Mouse (Mus musculus): Measurements from ENCODE around the gene Fermt1. TPM values are rescaled to one million over a fixed set of nuclear protein-coding genes. Genes with fewer than 3 reads are reported as not detected.

Fermt1 gene
- polyA plus RNA-seq, 1 experiment from 2014 or later, result 7.2 TPM

GRCm38 (mm10) chr2:132946976-132947375 is 1.3 kb upstream of the Fermt1 start:
- DNase-seq (ENCODE audit: low spot score) (no peak), ATAC-seq (ENCODE audit: low read depth) (no peak)
- H3K9ac ChIP-seq (ENCODE audit: low read depth, low read length), result no peak overlapping the region
- no peak overlapping the region for H3K27ac ChIP-seq (replicated peaks; ENCODE audit: low read depth, low read length)
- 65% methylated on average over 6 of the region's 6 CpGs for WGBS
- H3K9me3 ChIP-seq (ENCODE audit: control insufficient read depth, low read length), result no peaks in the 10 kb centered on the region
- H3K4me2 ChIP-seq (ENCODE audit: low read depth, low read length), result no peak overlapping the region
- H3K4me3 ChIP-seq (ENCODE audit: low read depth, low read length), result no peak overlapping the region
- 0 out of 2 replicates have a peak, but pooled peaks cover 5% of the 10 kb centered on the region for H3K4me1 ChIP-seq (ENCODE audit: control insufficient read depth, insufficient read depth, low read length)
- H3K27me3 ChIP-seq (replicated peaks; ENCODE audit: control insufficient read depth, insufficient read depth, low read length), result peaks cover 52% of the 10 kb centered on the region
- H3K36me3 ChIP-seq (ENCODE audit: control insufficient read depth, insufficient read depth, low read length), result no peaks in the 10 kb centered on the region

- no peak for ATAC-seq (ENCODE audit: low read depth)
- peaks cover 52% of the 10 kb centered on the region for H3K27me3 ChIP-seq (replicated peaks; ENCODE audit: control insufficient read depth, insufficient read depth, low read length)
- H3K9ac ChIP-seq (ENCODE audit: low read depth, low read length), result peak overlapping the region; percentile 56
Observed at GRCm38 (mm10) chr2:132944711-132945325, 888 bp downstream of the Fermt1 start.

GRCm38 (mm10) chr2:132943997-132944396 is 1.7 kb downstream of the Fermt1 start:
- ATAC-seq (ENCODE audit: low read depth), result no peak
- 0 out of 2 replicates have a peak, but pooled peaks cover 5% of the 10 kb centered on the region for H3K4me1 ChIP-seq (ENCODE audit: control insufficient read depth, insufficient read depth, low read length)
- H3K27me3 ChIP-seq (replicated peaks; ENCODE audit: control insufficient read depth, insufficient read depth, low read length), result peaks cover 52% of the 10 kb centered on the region

More at GRCm38 (mm10) chr2:132944711-132945325, 888 bp downstream of the Fermt1 start:
- peak overlapping the region; percentile 61 for H3K27ac ChIP-seq (replicated peaks; ENCODE audit: low read depth, low read length)
- peak overlapping the region; percentile 42 for H3K4me3 ChIP-seq (ENCODE audit: low read depth, low read length)
- 0 out of 2 replicates have a peak, but pooled peaks cover 5% of the 10 kb centered on the region for H3K4me1 ChIP-seq (ENCODE audit: control insufficient read depth, insufficient read depth, low read length)
- no peaks in the 10 kb centered on the region for H3K9me3 ChIP-seq (ENCODE audit: control insufficient read depth, low read length)
- H3K4me2 ChIP-seq (ENCODE audit: low read depth, low read length), result peak overlapping the region; percentile 55
- peak; percentile 72 for DNase-seq (ENCODE audit: low spot score)
- 4% methylated on average over 24 of the region's 24 CpGs for WGBS
- H3K36me3 ChIP-seq (ENCODE audit: control insufficient read depth, insufficient read depth, low read length), result no peaks in the 10 kb centered on the region

GRCm38 (mm10) chr2:132943596-132943995 is 2.1 kb downstream of the Fermt1 start:
- 50% methylated on average over 9 of the region's 9 CpGs for WGBS
- no peak overlapping the region for H3K27ac ChIP-seq (replicated peaks; ENCODE audit: low read depth, low read length)
- 0 out of 2 replicates have a peak, but pooled peaks cover 5% of the 10 kb centered on the region for H3K4me1 ChIP-seq (ENCODE audit: control insufficient read depth, insufficient read depth, low read length)
- peaks cover 52% of the 10 kb centered on the region for H3K27me3 ChIP-seq (replicated peaks; ENCODE audit: control insufficient read depth, insufficient read depth, low read length)
- DNase-seq (ENCODE audit: low spot score) (no peak), ATAC-seq (ENCODE audit: low read depth) (no peak)
- H3K9ac ChIP-seq (ENCODE audit: low read depth, low read length), result no peak overlapping the region
- H3K4me3 ChIP-seq (ENCODE audit: low read depth, low read length), result peak overlapping the region; percentile 10; the same call in 1 of the 2 replicates
- H3K36me3 ChIP-seq (ENCODE audit: control insufficient read depth, insufficient read depth, low read length), result no peaks in the 10 kb centered on the region
- no peaks in the 10 kb centered on the region for H3K9me3 ChIP-seq (ENCODE audit: control insufficient read depth, low read length)
- H3K4me2 ChIP-seq (ENCODE audit: low read depth, low read length), result no peak overlapping the region; the same call in 1 of the 2 replicates

More at GRCm38 (mm10) chr2:132943997-132944396, 1.7 kb downstream of the Fermt1 start:
- H3K4me2 ChIP-seq (ENCODE audit: low read depth, low read length), result no peak overlapping the region; the same call in 1 of the 2 replicates
- no peak for DNase-seq (ENCODE audit: low spot score)
- no peak overlapping the region for H3K9ac ChIP-seq (ENCODE audit: low read depth, low read length)
- H3K9me3 ChIP-seq (ENCODE audit: control insufficient read depth, low read length), result no peaks in the 10 kb centered on the region
- no peak overlapping the region for H3K27ac ChIP-seq (replicated peaks; ENCODE audit: low read depth, low read length)
- 32% methylated on average over 13 of the region's 13 CpGs for WGBS
- no peaks in the 10 kb centered on the region for H3K36me3 ChIP-seq (ENCODE audit: control insufficient read depth, insufficient read depth, low read length)
- H3K4me3 ChIP-seq (ENCODE audit: low read depth, low read length), result peak overlapping the region; percentile 10; the same call in 1 of the 2 replicates

GRCm38 (mm10) chr2:132939056-132939455 is 6.7 kb downstream of the Fermt1 start:
- Histone ChIP-seq H3K9ac (ENCODE audit: low read depth, low read length) (no peak overlapping the region), H3K9me3 (ENCODE audit: control insufficient read depth, low read length) (no peaks in the 10 kb centered on the region), H3K4me2 (ENCODE audit: low read depth, low read length) (no peak overlapping the region), H3K36me3 (ENCODE audit: control insufficient read depth, insufficient read depth, low read length) (no peaks in the 10 kb centered on the region), H3K4me1 (ENCODE audit: control insufficient read depth, insufficient read depth, low read length) (no peaks in the 10 kb centered on the region), H3K27ac (replicated peaks; ENCODE audit: low read depth, low read length) (no peak overlapping the region), H3K4me3 (ENCODE audit: low read depth, low read length) (no peak overlapping the region), H3K27me3 (replicated peaks; ENCODE audit: control insufficient read depth, insufficient read depth, low read length) (peaks cover 14% of the 10 kb centered on the region)
- 90% methylated on average over 14 of the region's 14 CpGs for WGBS
- DNase-seq (ENCODE audit: low spot score) (no peak), ATAC-seq (ENCODE audit: low read depth) (no peak)

- Histone ChIP-seq H3K36me3 (ENCODE audit: control insufficient read depth, insufficient read depth, low read length) (no peaks in the 10 kb centered on the region), H3K4me3 (ENCODE audit: low read depth, low read length) (no peak overlapping the region), H3K4me2 (ENCODE audit: low read depth, low read length) (no peak overlapping the region), H3K4me1 (ENCODE audit: control insufficient read depth, insufficient read depth, low read length) (no peaks in the 10 kb centered on the region), H3K9ac (ENCODE audit: low read depth, low read length) (no peak overlapping the region), H3K9me3 (ENCODE audit: control insufficient read depth, low read length) (no peaks in the 10 kb centered on the region), H3K27me3 (replicated peaks; ENCODE audit: control insufficient read depth, insufficient read depth, low read length) (no peaks in the 10 kb centered on the region), H3K27ac (replicated peaks; ENCODE audit: low read depth, low read length) (no peak overlapping the region)
- ATAC-seq (ENCODE audit: low read depth) (no peak), DNase-seq (ENCODE audit: low spot score) (no peak)
- WGBS, result 74% methylated on average over 4 of the region's 4 CpGs
Observed at GRCm38 (mm10) chr2:132936176-132936575, 9.5 kb downstream of the Fermt1 start.

GRCm38 (mm10) chr2:132934711-132935110 is 11.0 kb downstream of the Fermt1 start:
- WGBS, result 95% methylated on average over 4 of the region's 4 CpGs
- H3K27ac ChIP-seq (replicated peaks; ENCODE audit: low read depth, low read length), result no peak overlapping the region
- H3K4me2 ChIP-seq (ENCODE audit: low read depth, low read length), result no peak overlapping the region
- no peaks in the 10 kb centered on the region for H3K4me1 ChIP-seq (ENCODE audit: control insufficient read depth, insufficient read depth, low read length)
- H3K9me3 ChIP-seq (ENCODE audit: control insufficient read depth, low read length), result no peaks in the 10 kb centered on the region
- H3K9ac ChIP-seq (ENCODE audit: low read depth, low read length), result no peak overlapping the region
- no peaks in the 10 kb centered on the region for H3K36me3 ChIP-seq (ENCODE audit: control insufficient read depth, insufficient read depth, low read length)
- no peaks in the 10 kb centered on the region for H3K27me3 ChIP-seq (replicated peaks; ENCODE audit: control insufficient read depth, insufficient read depth, low read length)
- DNase-seq (ENCODE audit: low spot score) (no peak), ATAC-seq (ENCODE audit: low read depth) (no peak)
- no peak overlapping the region for H3K4me3 ChIP-seq (ENCODE audit: low read depth, low read length)

- DNase-seq (ENCODE audit: low spot score) (no peak), ATAC-seq (ENCODE audit: low read depth) (no peak)
- Histone ChIP-seq H3K27me3 (replicated peaks; ENCODE audit: control insufficient read depth, insufficient read depth, low read length) (no peaks in the 10 kb centered on the region), H3K9ac (ENCODE audit: low read depth, low read length) (no peak overlapping the region), H3K4me3 (ENCODE audit: low read depth, low read length) (no peak overlapping the region), H3K4me1 (ENCODE audit: control insufficient read depth, insufficient read depth, low read length) (no peaks in the 10 kb centered on the region), H3K27ac (replicated peaks; ENCODE audit: low read depth, low read length) (no peak overlapping the region), H3K9me3 (ENCODE audit: control insufficient read depth, low read length) (no peaks in the 10 kb centered on the region), H3K4me2 (ENCODE audit: low read depth, low read length) (no peak overlapping the region), H3K36me3 (ENCODE audit: control insufficient read depth, insufficient read depth, low read length) (no peaks in the 10 kb centered on the region)
- 76% methylated on average over 2 of the region's 2 CpGs for WGBS
Observed at GRCm38 (mm10) chr2:132934142-132934541, 11.6 kb downstream of the Fermt1 start.

- WGBS, result 90% methylated on average over 2 of the region's 2 CpGs
- H3K9me3 ChIP-seq (ENCODE audit: control insufficient read depth, low read length), result no peaks in the 10 kb centered on the region
- no peak overlapping the region for H3K27ac ChIP-seq (replicated peaks; ENCODE audit: low read depth, low read length)
- H3K4me3 ChIP-seq (ENCODE audit: low read depth, low read length), result no peak overlapping the region
- no peaks in the 10 kb centered on the region for H3K27me3 ChIP-seq (replicated peaks; ENCODE audit: control insufficient read depth, insufficient read depth, low read length)
- ATAC-seq (ENCODE audit: low read depth), result no peak
- H3K36me3 ChIP-seq (ENCODE audit: control insufficient read depth, insufficient read depth, low read length), result no peaks in the 10 kb centered on the region
- no peaks in the 10 kb centered on the region for H3K4me1 ChIP-seq (ENCODE audit: control insufficient read depth, insufficient read depth, low read length)
- no peak for DNase-seq (ENCODE audit: low spot score)
- H3K4me2 ChIP-seq (ENCODE audit: low read depth, low read length), result no peak overlapping the region
- no peak overlapping the region for H3K9ac ChIP-seq (ENCODE audit: low read depth, low read length)
Observed at GRCm38 (mm10) chr2:132928999-132929398, 16.7 kb downstream of the Fermt1 start.

Measured in embryonic facial prominence, embryonic 14.5 days (tissue).